Mouse (Mus musculus) testis, postnatal 14 days (tissue): ENCODE measurements around the gene Uhmk1.
A peak's percentile ranks its signal among the peaks of the same experiment; 100 is the strongest.
"Not testable (repeated sequence)": the region's sequence is repeated elsewhere in the genome, so short reads cannot be mapped to it uniquely, and the experiment has no call there.

ENCODE experiments used
- DNase-seq: peaks from one replicate; pipeline ENCODE4 v3.0.0; 2021; ENCODE audit warnings: low spot score

Uhmk1 gene

GRCm38 (mm10) chr1:170214757-170215522 lies at the start of gene Uhmk1:
TSS of gene Uhmk1 (minus strand) at chr1:170215397.
- DNase-seq, result peak; percentile 93

- peak; percentile 90 for DNase-seq
These were observed 40.3 kb upstream of the Uhmk1 start for GRCm38 (mm10) chr1:170255560-170255910.

GRCm38 (mm10) chr1:170254893-170255559 lies 39.8 kb upstream of the Uhmk1 start:
- peak; percentile 24 for DNase-seq

GRCm38 (mm10) chr1:170245016-170245415 lies 29.8 kb upstream of the Uhmk1 start:
- DNase-seq, result no peak

- DNase-seq, result not testable (repeated sequence)
These were observed 17.5 kb upstream of the Uhmk1 start, which contains the start of gene Sh2d1b2 for GRCm38 (mm10) chr1:170232688-170233087. TSS of gene Sh2d1b2 (plus strand) at chr1:170232749.

GRCm38 (mm10) chr1:170223276-170223675 lies 8.1 kb upstream of the Uhmk1 start:
- no peak for DNase-seq

GRCm38 (mm10) chr1:170220351-170220750 lies 5.2 kb upstream of the Uhmk1 start:
- DNase-seq, result no peak

GRCm38 (mm10) chr1:170218091-170218884 lies 3.1 kb upstream of the Uhmk1 start:
- no peak for DNase-seq

- DNase-seq, result no peak
These were observed 393 bp upstream of the Uhmk1 start for GRCm38 (mm10) chr1:170215590-170215989.

- no peak for DNase-seq
These were observed 827 bp downstream of the Uhmk1 start for GRCm38 (mm10) chr1:170214383-170214756.

- no peak for DNase-seq
These were observed 1.9 kb downstream of the Uhmk1 start for GRCm38 (mm10) chr1:170213181-170213879.

- no peak for DNase-seq
These were observed 8.8 kb downstream of the Uhmk1 start for GRCm38 (mm10) chr1:170206395-170206794.

GRCm38 (mm10) chr1:170200379-170200778 lies 14.8 kb downstream of the Uhmk1 start:
- no peak for DNase-seq

GRCm38 (mm10) chr1:170196211-170196610 lies 19.0 kb downstream of the Uhmk1 start:
- DNase-seq, result no peak

- no peak for DNase-seq
These were observed 23.3 kb downstream of the Uhmk1 start for GRCm38 (mm10) chr1:170191925-170192324.

- DNase-seq, result no peak
These were observed 25.0 kb downstream of the Uhmk1 start for GRCm38 (mm10) chr1:170190225-170190624.

- DNase-seq, result peak; percentile 20
These were observed 26.6 kb downstream of the Uhmk1 start for GRCm38 (mm10) chr1:170188601-170189000.

- no peak for DNase-seq
These were observed 28.7 kb downstream of the Uhmk1 start for GRCm38 (mm10) chr1:170186531-170186930.

- no peak for DNase-seq
These were observed 30.1 kb downstream of the Uhmk1 start for GRCm38 (mm10) chr1:170185137-170185536.

- peak; percentile 36 for DNase-seq
These were observed 32.5 kb downstream of the Uhmk1 start for GRCm38 (mm10) chr1:170182706-170183105.

- DNase-seq, result no peak
These were observed 38.4 kb downstream of the Uhmk1 start for GRCm38 (mm10) chr1:170176661-170177239.

- DNase-seq, result no peak
These were observed 39.3 kb downstream of the Uhmk1 start for GRCm38 (mm10) chr1:170175848-170176247.
